Comparison of ENCODE assay signal across 14 mouse cellular contexts in the genomic region with DNA sequence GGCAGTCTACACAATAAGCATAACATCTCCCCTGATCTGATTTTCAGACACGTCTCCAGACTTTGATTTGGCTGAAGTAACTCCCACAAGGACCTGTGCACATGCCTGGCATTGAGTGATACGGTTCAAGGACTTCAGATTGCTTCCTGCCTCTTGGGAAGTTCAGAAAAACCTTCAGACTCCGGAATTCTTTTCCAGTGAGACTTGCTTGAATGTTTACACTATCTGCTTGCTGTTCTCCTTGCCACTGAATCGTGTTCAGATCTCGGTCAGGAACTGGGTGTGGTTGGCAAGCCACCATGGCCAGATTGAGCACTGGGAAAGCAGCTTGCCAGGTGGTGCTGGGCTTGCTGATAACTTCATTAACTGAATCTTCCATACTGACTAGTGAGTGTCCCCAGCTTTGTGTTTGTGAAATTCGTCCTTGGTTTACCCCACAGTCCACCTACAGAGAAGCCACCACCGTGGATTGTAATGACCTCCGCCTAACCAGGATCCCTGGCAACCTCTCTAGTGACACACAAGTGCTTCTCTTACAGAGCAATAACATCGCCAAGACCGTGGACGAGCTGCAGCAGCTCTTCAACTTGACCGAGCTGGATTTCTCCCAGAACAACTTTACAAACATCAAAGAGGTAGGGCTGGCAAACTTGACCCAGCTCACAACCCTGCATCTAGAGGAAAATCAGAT. TPM values are rescaled to one million over a fixed set of nuclear protein-coding genes. Genes with fewer than 3 reads are reported as not detected.
DNase-seq lines count a peak whose midpoint lies in the region; ATAC-seq and TF ChIP-seq lines count a peak whose summit lies in the region.
"Had no signal": no experiment of that assay in that cellular context is flagged by ENCODE, and none has a peak within 500 bp of the region (broad histone marks: within the 10 kb centered on the region; RNA-seq: fewer than 3 reads in every experiment).

No protein-coding gene starts in this region.

- DNase-seq in urinary bladder, postnatal 14 days (ENCODE audit: low spot score), result peak; percentile 6
- no peak for DNase-seq in urinary bladder, adult 2 months (ENCODE audit: low spot score)
- peak; percentile 86 to 92 for DNase-seq in cerebellum, adult 2 months
- DNase-seq in liver, postnatal 0 days, result no peak
- no peak for DNase-seq in heart, postnatal 10 days
- DNase-seq: forebrain, postnatal 0 days; gastrocnemius, postnatal 36 days had no signal

- H3K9ac ChIP-seq in lung, embryonic 15.5 days, result no peak overlapping the region
- H3K9ac ChIP-seq in hindbrain, embryonic 12.5 days, result no peak overlapping the region
- H3K9ac ChIP-seq in liver, postnatal 0 days (replicated peaks), result no peak overlapping the region
- H3K9ac ChIP-seq: forebrain, postnatal 0 days; intestine, embryonic 15.5 days; neural tube, embryonic 15.5 days had no signal

- no peaks in the 10 kb centered on the region for H3K27me3 ChIP-seq in cerebellum, adult 2 months (ENCODE audit: control insufficient read depth, insufficient read depth, low read length)
- H3K27me3 ChIP-seq in lung, embryonic 15.5 days, result no peaks in the 10 kb centered on the region
- H3K27me3 ChIP-seq in hindbrain, embryonic 12.5 days, result no peaks in the 10 kb centered on the region
- no peaks in the 10 kb centered on the region for H3K27me3 ChIP-seq in liver, postnatal 0 days (ENCODE audit: insufficient read depth, low read length)
- H3K27me3 ChIP-seq: intestine, embryonic 15.5 days; megakaryocyte, embryonic 14.5 days; neural tube, embryonic 15.5 days had no signal

- no peak overlapping the region for H3K4me2 ChIP-seq in lung, embryonic 15.5 days
- no peak overlapping the region for H3K4me2 ChIP-seq in hindbrain, embryonic 12.5 days (replicated peaks)
- no peak overlapping the region for H3K4me2 ChIP-seq in liver, postnatal 0 days (ENCODE audit: low read depth, low read length)
- H3K4me2 ChIP-seq: intestine, embryonic 15.5 days; neural tube, embryonic 15.5 days had no signal

- intact Hi-C loops in heart, postnatal 10 days (cut with DNase I), result no loop called here

- no peak for TF ChIP-seq POLR2A in cerebellum, adult 2 months (IDR thresholded peaks at IDR 0.05; ENCODE audit: borderline replicate concordance, insufficient read depth, low read length)

- TF ChIP-seq EP300 in liver, postnatal 0 days (IDR thresholded peaks at IDR 0.05; ENCODE audit: low read depth), result no peak

- no peaks in the 10 kb centered on the region for H3K9me3 ChIP-seq in lung, embryonic 15.5 days
- no peaks in the 10 kb centered on the region for H3K9me3 ChIP-seq in hindbrain, embryonic 12.5 days (replicated peaks)
- H3K9me3 ChIP-seq in liver, postnatal 0 days (ENCODE audit: low read length), result peaks cover 2% of the 10 kb centered on the region; the same call in 1 of the 2 replicates
- H3K9me3 ChIP-seq: intestine, embryonic 15.5 days; neural tube, embryonic 15.5 days had no signal

- no peak overlapping the region for H3K4me3 ChIP-seq in cerebellum, adult 2 months (replicated peaks; ENCODE audit: insufficient read depth, low read depth, low read length)
- no peak overlapping the region for H3K4me3 ChIP-seq in lung, embryonic 15.5 days
- H3K4me3 ChIP-seq in hindbrain, embryonic 12.5 days, result no peak overlapping the region
- H3K4me3 ChIP-seq in liver, postnatal 0 days (ENCODE audit: low read depth, low read length), result no peak overlapping the region
- H3K4me3 ChIP-seq: erythroblast, embryonic 14.5 days; intestine, embryonic 15.5 days; megakaryocyte, embryonic 14.5 days; neural tube, embryonic 15.5 days had no signal

- ATAC-seq in lung, embryonic 15.5 days (ENCODE audit: borderline replicate concordance, extremely low read depth, low FRiP score, low TSS enrichment), result peak; percentile 55
- no peak for ATAC-seq in hindbrain, embryonic 12.5 days (ENCODE audit: low FRiP score)
- no peak for ATAC-seq in liver, postnatal 0 days
- ATAC-seq: activated CD4-positive, CD25-positive, alpha-beta regulatory T cell, adult 4 months; forebrain, postnatal 0 days; intestine, embryonic 15.5 days had no signal

- H3K27ac ChIP-seq in cerebellum, adult 2 months (ENCODE audit: insufficient read depth, low read length), result no peak overlapping the region
- peak overlapping the region; percentile 59 for H3K27ac ChIP-seq in lung, embryonic 15.5 days
- no peak overlapping the region for H3K27ac ChIP-seq in hindbrain, embryonic 12.5 days
- H3K27ac ChIP-seq in liver, postnatal 0 days (ENCODE audit: low read depth), result no peak overlapping the region
- H3K27ac ChIP-seq: intestine, embryonic 15.5 days; neural tube, embryonic 15.5 days had no signal

- 18% methylated on average over 12 of the region's 12 CpGs for WGBS in cerebellum, adult 2 months
- WGBS in lung, embryonic 15.5 days, result 38% methylated on average over 12 of the region's 12 CpGs
- WGBS in hindbrain, embryonic 12.5 days, result 84% methylated on average over 12 of the region's 12 CpGs
- WGBS in liver, postnatal 0 days (ENCODE audit: insufficient replicate concordance), result 68% methylated on average over 12 of the region's 12 CpGs

- H3K4me1 ChIP-seq in cerebellum, adult 2 months (ENCODE audit: control insufficient read depth, insufficient read depth, low read length), result peaks cover 7% of the 10 kb centered on the region
- H3K4me1 ChIP-seq in lung, embryonic 15.5 days, result peaks cover 9% of the 10 kb centered on the region; the same call in 1 of the 2 replicates
- no peaks in the 10 kb centered on the region for H3K4me1 ChIP-seq in hindbrain, embryonic 12.5 days
- H3K4me1 ChIP-seq in liver, postnatal 0 days (ENCODE audit: insufficient read depth), result no peaks in the 10 kb centered on the region
- H3K4me1 ChIP-seq: intestine, embryonic 15.5 days; megakaryocyte, embryonic 14.5 days; neural tube, embryonic 15.5 days had no signal

- TF ChIP-seq CTCF in cerebellum, adult 2 months (IDR thresholded peaks at IDR 0.05; ENCODE audit: borderline replicate concordance, insufficient read depth, low read depth, low read length), result no peak
- TF ChIP-seq CTCF in liver, postnatal 0 days (IDR thresholded peaks at IDR 0.05; ENCODE audit: low read depth), result no peak

- H3K36me3 ChIP-seq in lung, embryonic 15.5 days, result no peaks in the 10 kb centered on the region
- H3K36me3 ChIP-seq in hindbrain, embryonic 12.5 days, result peaks cover 37% of the 10 kb centered on the region
- H3K36me3 ChIP-seq in liver, postnatal 0 days (replicated peaks; ENCODE audit: insufficient read depth, low read length), result no peaks in the 10 kb centered on the region
- H3K36me3 ChIP-seq: intestine, embryonic 15.5 days had no signal

RNA-seq across cellular contexts. Expression of a gene that starts 37.5 kb away (rescaled TPM):
- 0.58 and 0.68 TPM in 2 replicates for polyA plus RNA-seq in urinary bladder, adult 2 months (2012; rRNA removed)
- 98.1 and 102 TPM in 2 replicates for polyA plus RNA-seq in cerebellum, adult 2 months (2012; rRNA removed)
- 8.3 and 8.7 TPM in 2 replicates for polyA plus RNA-seq in lung, embryonic 15.5 days (2015; fragmentation: Nextera tagmentation; extraction: Ambion mirVana)
- polyA plus RNA-seq in hindbrain, embryonic 12.5 days (2016; fragmentation: Nextera tagmentation; extraction: Ambion mirVana), result 128 and 135 TPM in 2 replicates
- 0.16 and 0.34 TPM in 2 replicates for polyA plus RNA-seq in liver, postnatal 0 days (2015; fragmentation: Nextera tagmentation; extraction: Ambion mirVana)
- 1 to 10 TPM in 1 of 2 experiments, under 1 TPM in 1; 0.84 to 1.1 TPM for total RNA-seq in heart, postnatal 10 days (2021)
- polyA plus RNA-seq: activated CD4-positive, CD25-positive, alpha-beta regulatory T cell, adult 4 months; erythroblast, embryonic 14.5 days had no signal

Comparison
In these comparisons a context has a peak if more than half of its experiments do, and no peak if none do; other contexts are left out.
1. DNase-seq: peak in urinary bladder, postnatal 14 days (single experiment) and cerebellum, adult 2 months (2 of 2); none in urinary bladder, adult 2 months (single experiment), liver, postnatal 0 days (single experiment) and heart, postnatal 10 days (0 of 2).
2. RNA of a gene that starts 37.5 kb away (polyA plus RNA-seq): 128 to 135 TPM in hindbrain, embryonic 12.5 days and 98.1 to 102 TPM in cerebellum, adult 2 months; 8.3 to 8.7 TPM in lung, embryonic 15.5 days, 0.58 to 0.68 TPM in urinary bladder, adult 2 months and 0.16 to 0.34 TPM in liver, postnatal 0 days; every median in the first group is over 10 times any median in the second.